Mouse (Mus musculus): ENCODE results near the gene Oprd1.

The Oprd1 gene

DNA sequence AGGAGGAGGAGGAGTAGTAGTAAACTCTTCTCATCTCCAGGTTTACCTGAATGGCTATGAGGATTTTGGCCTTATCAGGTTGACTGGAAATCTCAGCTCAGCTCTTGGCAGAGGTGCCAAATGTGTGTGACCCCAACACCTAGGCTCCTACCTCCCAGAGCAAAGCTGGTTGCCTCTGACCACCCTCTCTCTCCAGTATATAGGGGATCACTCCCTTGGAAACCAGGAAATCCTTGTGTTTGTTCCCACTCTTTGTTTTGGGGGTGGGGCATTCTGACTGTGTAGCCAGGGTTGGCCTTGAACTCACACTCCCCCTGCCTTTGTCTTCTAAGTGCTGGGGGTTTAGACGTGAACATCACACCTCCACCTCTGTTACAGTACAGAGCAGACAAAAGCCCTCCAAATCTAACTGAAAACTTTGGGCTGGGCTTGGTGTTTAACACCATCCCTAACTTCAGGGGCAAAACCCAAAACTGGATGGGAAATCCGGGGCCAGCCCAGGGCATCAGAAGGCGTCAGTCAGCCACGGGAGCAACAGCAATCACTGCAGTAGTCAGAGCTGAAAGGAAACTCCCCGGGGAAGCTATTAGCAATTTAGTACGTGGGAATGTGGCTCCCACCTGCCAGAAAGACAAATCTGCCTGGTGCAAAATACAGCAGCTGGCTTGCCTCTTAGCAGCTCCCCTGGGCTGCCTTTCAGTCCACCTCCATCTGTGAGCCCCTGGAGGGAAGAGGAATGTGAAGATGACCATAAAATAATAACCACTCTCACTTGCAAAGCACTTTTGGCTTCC, 10.8 kb upstream of the Oprd1 start:
- no peak for TF ChIP-seq GATA4 (IDR thresholded peaks at IDR 0.05; ENCODE audit: insufficient replicate concordance, low read length)

DNA sequence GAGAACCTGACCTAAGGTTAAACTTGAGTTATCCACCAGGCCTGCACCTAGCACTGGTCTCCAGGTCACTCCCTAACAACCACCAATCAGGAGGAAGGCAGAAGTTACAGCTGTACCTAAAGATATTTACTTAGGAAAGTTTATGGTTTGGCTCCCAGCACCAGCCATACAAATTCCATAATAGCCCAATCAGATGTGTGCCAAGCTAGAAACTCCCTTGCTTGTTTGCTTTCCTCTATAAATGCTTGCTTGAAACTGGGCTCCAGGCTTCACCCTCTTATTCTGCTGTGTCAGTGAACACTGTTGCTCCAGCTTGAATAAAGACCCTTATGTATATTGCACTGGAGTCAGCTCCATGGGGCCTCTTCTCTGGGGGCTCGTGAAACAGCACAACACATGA, 7.4 kb upstream of the Oprd1 start:
- no peak for TF ChIP-seq GATA4 (IDR thresholded peaks at IDR 0.05; ENCODE audit: insufficient replicate concordance, low read length)

DNA sequence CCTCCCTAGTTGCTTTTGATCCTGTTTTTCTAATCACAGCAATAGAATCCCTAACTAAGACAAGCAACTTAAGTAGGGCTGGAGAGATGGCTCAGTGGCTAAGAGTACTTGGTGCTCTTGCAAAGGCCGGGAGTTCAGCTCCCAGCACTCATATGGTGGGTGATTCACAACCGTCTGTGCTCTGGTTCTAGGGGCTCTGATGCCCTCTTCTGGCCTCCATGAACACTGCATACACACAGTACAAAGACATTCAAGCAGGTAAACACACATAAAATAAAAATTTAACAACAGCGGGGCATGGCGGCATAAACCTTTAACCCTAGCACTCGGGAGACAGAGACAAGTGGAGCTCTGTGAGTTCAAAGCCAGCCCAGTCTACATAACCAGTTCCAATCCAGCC, 1.9 kb upstream of the Oprd1 start:
- TF ChIP-seq GATA4 (IDR thresholded peaks at IDR 0.05; ENCODE audit: insufficient replicate concordance, low read length): no peak

DNA sequence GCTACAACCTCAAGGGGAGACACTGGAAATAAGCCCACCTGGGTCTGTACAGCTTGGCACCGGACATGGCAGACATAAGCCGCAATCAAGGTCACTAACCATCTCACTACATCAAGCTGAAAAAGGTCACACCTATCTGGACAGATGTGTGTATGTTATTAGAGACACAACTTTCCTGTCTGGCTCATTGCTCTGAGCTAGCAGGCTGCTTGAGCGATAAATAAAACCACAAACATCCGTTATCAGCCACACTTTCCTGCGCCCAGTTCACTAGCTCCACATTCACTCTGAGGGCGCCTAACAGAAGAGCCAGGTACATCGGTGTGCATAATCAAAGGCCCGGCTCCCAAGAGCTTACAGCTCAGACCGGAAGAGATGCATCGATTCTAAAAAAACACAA, 806 bp upstream of the Oprd1 start:
- TF ChIP-seq GATA4 (IDR thresholded peaks at IDR 0.05; ENCODE audit: insufficient replicate concordance, low read length): no peak

DNA sequence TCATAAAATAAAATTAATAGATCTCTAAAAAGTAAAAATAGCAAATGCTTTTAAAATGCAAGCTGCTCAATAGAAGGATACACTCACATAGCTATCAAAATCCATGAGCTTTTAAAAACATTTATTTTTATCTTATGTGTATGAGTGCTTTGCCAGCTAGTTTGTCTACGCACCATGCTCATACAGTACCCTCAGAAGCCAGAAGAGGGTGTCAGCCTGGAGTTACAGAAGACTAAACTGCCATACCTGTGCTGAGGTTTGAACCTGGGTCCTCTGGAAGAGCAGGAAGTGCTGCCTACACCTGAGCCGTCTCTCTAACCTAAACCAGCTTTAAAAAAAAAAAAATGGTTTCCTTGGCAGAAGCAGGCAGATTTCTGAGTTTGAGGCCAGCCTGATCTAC, 5.6 kb downstream of the Oprd1 start:
- TF ChIP-seq GATA4 (IDR thresholded peaks at IDR 0.05; ENCODE audit: insufficient replicate concordance, low read length): no peak

DNA sequence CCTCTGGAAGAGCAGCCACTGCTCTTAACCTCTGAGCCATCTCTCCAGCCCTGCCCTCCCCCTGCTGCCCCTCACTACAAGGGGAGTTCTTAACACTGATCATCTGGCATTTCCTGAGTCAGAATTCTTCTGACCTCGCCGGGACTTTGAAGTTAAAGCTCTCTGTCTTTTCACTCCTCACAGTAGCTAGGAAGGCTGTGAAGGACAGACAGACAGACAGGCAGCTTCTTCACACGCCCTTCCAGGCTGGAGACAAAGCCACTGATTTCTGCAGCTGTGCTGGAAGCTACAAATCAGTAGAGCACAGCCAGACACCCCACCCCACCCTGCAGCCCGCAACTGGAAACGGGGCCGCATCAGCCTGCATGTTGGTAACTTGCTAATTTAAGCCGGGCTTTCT, 7.3 kb downstream of the Oprd1 start:
- TF ChIP-seq GATA4 (IDR thresholded peaks at IDR 0.05; ENCODE audit: insufficient replicate concordance, low read length): no peak

DNA sequence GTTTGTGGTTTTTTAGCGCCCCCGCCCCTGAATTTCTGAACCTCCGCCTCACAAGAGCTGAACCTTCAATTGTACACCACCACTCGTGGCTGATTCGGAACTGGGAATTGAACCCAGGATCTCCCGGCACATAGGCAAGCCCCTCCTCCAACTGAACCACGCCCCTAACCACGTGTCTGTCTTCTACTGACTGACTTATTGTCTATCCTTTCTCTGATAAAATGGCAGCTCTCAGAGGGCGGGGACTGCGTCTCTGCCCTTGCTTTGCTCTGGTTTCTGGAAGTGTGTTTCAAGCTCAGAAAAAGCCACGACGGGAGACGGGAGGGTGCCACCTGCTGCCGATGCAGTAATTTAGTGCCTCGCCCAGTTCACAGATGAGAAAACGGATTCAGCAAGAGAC, 10.4 kb downstream of the Oprd1 start:
- TF ChIP-seq GATA4 (IDR thresholded peaks at IDR 0.05; ENCODE audit: insufficient replicate concordance, low read length): no peak

DNA sequence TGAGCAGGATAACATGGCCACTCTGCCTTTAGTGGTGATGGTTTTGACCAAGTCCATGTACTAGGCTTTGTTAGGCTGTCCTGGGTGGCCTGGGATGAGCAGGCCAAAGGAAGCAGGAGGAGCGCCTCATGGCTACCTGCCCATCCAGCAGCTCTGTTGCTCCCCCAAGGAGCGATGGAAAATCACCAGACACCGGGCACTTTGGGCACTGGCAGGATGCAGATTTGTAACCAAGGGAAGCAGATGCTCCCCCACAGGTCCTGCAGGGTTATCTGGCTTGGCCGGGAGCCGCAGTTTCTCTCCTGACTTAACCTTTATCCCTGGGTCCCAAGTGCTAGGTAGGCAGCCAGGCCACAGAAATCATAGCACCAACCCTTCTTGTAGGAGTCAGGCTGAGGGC, 10.9 kb downstream of the Oprd1 start:
- TF ChIP-seq GATA4 (IDR thresholded peaks at IDR 0.05; ENCODE audit: insufficient replicate concordance, low read length): no peak

DNA sequence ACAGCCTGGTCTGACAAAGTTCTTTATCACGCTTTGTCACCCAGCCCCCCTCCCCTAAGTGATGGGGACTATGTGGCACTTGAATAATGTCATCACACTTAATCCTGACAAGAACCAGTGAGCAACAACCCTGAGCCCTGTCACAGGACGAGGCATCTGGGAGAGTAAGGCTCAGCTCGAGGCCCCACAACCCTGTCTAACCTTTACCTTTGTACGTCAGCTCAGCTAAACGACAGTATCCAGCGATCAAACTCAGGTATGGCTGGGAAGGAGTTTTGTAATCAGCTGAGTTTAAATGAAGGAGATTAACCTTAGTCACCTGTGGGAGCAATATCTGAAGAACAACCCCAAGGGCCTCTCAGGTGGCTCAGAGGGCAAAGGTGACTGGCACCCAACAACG, 12.0 kb downstream of the Oprd1 start:
- no peak for TF ChIP-seq GATA4 (IDR thresholded peaks at IDR 0.05; ENCODE audit: insufficient replicate concordance, low read length)

DNA sequence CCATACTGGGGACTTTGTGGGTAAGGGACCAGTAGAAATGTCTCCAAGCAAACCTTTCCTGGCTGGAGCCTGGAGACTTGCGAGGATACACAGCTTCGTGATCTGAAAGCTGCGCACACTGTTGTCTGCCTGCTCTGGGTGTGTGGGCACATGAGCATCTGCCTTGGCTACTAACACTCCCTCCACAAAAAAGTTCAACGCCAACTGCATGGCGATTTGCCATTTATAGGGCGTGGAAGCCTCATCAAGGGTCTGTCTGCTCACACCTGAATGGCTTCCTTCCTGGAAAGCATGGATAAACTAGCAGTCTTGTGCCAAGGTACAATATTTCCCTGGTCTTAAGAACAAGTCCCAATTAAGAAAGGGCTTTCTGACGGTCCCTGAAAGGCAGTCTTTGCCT, 12.5 kb downstream of the Oprd1 start:
- no peak for TF ChIP-seq GATA4 (IDR thresholded peaks at IDR 0.05; ENCODE audit: insufficient replicate concordance, low read length)

DNA sequence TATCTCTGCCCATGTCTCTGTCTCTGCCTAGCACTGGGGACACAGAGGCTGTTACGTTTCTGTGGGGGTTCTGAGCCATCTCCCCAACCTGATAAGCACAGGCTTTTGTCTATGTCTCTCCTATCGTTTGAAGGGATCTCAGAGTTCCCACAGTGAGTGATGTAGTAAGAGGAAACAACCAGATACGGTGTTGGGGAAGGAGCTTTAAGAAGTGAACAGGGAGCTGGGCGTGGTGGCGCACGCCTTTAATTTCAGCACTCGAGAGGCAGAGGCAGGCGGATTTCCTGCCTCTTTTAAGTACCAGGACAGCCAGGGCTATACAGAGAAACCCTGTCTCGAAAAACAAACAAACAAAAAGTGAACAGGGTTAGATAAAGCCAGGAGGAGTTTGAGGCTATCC, 13.2 kb downstream of the Oprd1 start:
- TF ChIP-seq GATA4 (IDR thresholded peaks at IDR 0.05; ENCODE audit: insufficient replicate concordance, low read length): no peak

DNA sequence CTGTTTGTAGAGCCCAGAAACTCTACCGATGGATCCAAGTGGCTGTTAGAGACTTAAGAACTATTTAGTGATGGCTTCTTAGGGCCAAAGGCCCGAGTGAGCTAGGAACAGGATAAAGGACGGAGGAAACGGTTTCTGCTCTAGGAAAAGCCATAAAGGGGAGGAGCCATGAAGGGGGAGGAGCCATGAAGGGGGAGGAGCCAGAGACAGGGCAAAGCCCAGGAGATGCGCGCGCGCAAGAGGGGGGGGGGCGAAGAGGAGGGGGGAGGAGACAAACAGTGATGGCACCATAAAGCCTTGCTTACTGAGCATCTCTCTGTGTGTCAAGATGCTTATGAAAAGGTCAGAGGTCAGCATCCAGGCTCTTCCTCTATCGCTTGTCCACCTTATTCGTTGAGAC, 13.6 kb downstream of the Oprd1 start:
- no peak for TF ChIP-seq GATA4 (IDR thresholded peaks at IDR 0.05; ENCODE audit: insufficient replicate concordance, low read length)

DNA sequence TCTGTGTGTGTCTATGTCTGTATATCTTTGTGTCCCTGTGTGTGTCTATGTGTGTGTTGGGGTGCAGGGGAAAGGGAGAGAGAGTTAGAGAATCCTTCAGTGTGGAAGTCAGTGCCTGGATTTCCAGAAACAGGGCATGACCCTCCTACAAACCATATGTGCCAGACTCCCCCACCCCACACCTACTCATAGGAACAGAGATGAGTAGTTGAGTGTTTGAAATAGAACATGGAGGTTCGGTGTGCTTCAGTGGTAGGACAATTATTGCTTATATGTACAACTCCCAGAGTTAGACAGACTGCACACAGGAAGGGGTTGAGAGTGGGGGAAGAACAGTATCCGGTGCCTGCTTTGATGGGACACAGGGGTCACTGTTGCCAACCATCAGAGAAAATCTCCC, 14.2 kb downstream of the Oprd1 start:
- TF ChIP-seq GATA4 (IDR thresholded peaks at IDR 0.05; ENCODE audit: insufficient replicate concordance, low read length): no peak

DNA sequence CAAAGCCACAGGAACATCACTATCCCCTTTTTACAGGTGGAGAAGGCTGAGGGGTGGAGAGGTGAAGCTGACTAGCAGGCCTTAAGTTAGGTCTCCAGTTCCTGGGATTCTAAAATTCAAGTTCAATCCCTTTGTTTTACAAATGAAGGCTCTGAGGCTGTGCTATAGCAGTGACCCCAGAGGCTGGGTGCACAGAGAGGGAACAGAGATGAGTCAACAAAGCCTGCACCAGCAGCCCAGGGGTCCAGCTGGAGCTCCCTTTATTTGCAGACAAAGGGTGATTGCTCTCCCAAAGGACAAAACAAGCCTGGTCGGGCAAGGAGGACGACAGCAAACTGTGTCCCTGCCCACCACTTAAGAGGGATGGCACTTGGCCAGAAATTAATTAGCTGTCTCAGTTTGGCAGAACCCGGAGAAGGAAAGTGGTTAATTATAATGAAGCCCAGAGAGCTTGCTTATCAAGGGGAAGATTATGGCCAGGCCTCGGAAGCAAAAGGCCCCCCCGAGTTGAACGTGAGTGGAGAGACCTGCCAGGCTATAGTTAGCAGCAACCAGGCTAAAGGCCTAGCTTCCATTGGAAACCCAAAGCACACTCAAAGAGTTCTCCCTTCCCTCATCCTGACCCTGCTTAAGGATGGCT, 15.2 kb downstream of the Oprd1 start:
- TF ChIP-seq GATA4 (IDR thresholded peaks at IDR 0.05; ENCODE audit: insufficient replicate concordance, low read length): no peak

DNA sequence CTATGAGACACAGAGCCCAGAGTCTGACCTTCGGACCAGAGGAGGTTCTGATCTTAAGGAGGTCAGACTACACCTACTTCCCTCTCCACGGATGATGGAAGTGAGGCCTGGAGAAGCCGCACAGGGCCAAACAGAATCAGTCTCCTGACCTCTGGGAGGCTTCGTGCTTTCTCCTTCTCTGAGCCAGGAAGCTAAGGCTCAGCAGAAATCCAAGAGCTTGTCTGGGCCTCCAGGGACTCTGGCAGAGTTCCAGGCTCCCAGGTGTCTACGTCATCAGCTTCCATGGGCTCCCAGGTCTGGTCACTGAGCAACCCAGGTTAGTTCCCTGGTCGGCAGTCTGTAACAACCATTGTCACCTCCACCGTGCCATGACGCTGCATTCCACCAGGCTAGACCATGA, 17.2 kb downstream of the Oprd1 start:
- TF ChIP-seq GATA4 (IDR thresholded peaks at IDR 0.05; ENCODE audit: insufficient replicate concordance, low read length): no peak

DNA sequence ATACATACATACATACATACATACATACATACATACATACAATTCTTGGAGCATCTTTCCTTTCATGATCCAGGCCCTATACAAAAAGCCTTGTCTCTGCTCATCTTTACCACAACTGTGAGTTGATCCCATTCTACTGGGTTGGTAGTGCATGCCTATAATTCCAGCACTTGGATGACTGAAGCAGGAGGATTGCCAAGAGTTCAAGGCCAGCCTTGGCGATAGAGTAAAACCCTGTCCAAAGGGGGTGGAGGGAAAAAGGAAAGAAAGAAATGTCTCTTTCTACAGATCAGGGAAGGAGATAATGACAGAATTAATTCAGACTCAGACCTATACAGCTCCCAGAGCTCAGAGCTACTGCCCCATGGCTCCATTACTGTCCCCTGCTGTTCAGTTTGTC, 21.1 kb downstream of the Oprd1 start:
- TF ChIP-seq GATA4 (IDR thresholded peaks at IDR 0.05; ENCODE audit: insufficient replicate concordance, low read length): no peak

DNA sequence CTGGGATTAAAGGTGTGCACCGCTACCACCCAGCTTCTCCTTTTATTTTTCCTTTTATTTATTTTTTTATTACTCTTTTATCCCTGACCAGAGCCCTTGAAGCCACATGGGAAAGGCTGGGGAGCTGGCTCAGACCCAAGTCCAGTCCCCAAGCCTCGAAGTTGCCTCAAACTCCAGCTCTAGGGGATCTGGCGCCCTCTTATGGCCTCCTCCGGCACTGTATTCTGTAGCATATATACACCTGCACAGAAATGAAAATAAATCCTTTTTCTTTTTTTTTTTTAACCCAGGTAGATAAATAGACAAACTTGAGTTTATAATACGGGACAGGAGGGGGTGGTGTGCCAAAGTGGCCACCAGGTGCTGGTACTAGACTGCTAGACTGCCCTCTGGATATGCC, 22.6 kb downstream of the Oprd1 start:
- no peak for TF ChIP-seq GATA4 (IDR thresholded peaks at IDR 0.05; ENCODE audit: insufficient replicate concordance, low read length)

All from liver, adult (tissue).